Mouse (Mus musculus): ENCODE data around the gene Ndufc1.
"Not testable (repeated sequence)": the region's sequence is repeated elsewhere in the genome, so short reads cannot be mapped to it uniquely, and the experiment has no call there.

Ndufc1 gene

GRCm38 (mm10) chr3:51396219-51397068 is 12.3 kb downstream of the Ndufc1 start, which contains the start of gene Mgarp:
Mgarp (minus strand) TSS chr3:51396738.
- no peak for DNase-seq (ENCODE audit: extremely low spot score, low read depth, low spot score)

GRCm38 (mm10) chr3:51395461-51396145 is 13.2 kb downstream of the Ndufc1 start:
- no peak for DNase-seq (ENCODE audit: extremely low spot score, low read depth, low spot score)

GRCm38 (mm10) chr3:51394881-51395280 is 13.9 kb downstream of the Ndufc1 start:
- DNase-seq (ENCODE audit: extremely low spot score, low read depth, low spot score) = no peak

GRCm38 (mm10) chr3:51393651-51394050 is 15.1 kb downstream of the Ndufc1 start:
- no peak for DNase-seq (ENCODE audit: extremely low spot score, low read depth, low spot score)

- DNase-seq (ENCODE audit: extremely low spot score, low read depth, low spot score) = not testable (repeated sequence)
Observed at GRCm38 (mm10) chr3:51393018-51393417, 15.8 kb downstream of the Ndufc1 start.

- DNase-seq (ENCODE audit: extremely low spot score, low read depth, low spot score) = no peak
Observed at GRCm38 (mm10) chr3:51391591-51391990, 17.2 kb downstream of the Ndufc1 start.

- DNase-seq (ENCODE audit: extremely low spot score, low read depth, low spot score) = no peak
Observed at GRCm38 (mm10) chr3:51391095-51391494, 17.7 kb downstream of the Ndufc1 start.

- no peak for DNase-seq (ENCODE audit: extremely low spot score, low read depth, low spot score)
Observed at GRCm38 (mm10) chr3:51388904-51389303, 19.9 kb downstream of the Ndufc1 start.

- DNase-seq (ENCODE audit: extremely low spot score, low read depth, low spot score) = no peak
Observed at GRCm38 (mm10) chr3:51387868-51388381, 20.9 kb downstream of the Ndufc1 start.

- DNase-seq (ENCODE audit: extremely low spot score, low read depth, low spot score) = no peak
Observed at GRCm38 (mm10) chr3:51387134-51387451, 21.7 kb downstream of the Ndufc1 start.

- DNase-seq (ENCODE audit: extremely low spot score, low read depth, low spot score) = no peak
Observed at GRCm38 (mm10) chr3:51386441-51387133, 22.2 kb downstream of the Ndufc1 start.

- no peak for DNase-seq (ENCODE audit: extremely low spot score, low read depth, low spot score)
Observed at GRCm38 (mm10) chr3:51383409-51383808, 25.4 kb downstream of the Ndufc1 start.

GRCm38 (mm10) chr3:51380660-51381014 is 28.2 kb downstream of the Ndufc1 start:
- no peak for DNase-seq (ENCODE audit: extremely low spot score, low read depth, low spot score)

- DNase-seq (ENCODE audit: extremely low spot score, low read depth, low spot score) = no peak
Observed at GRCm38 (mm10) chr3:51379786-51380659, 28.8 kb downstream of the Ndufc1 start.

GRCm38 (mm10) chr3:51378665-51378946 is 30.2 kb downstream of the Ndufc1 start:
- no peak for DNase-seq (ENCODE audit: extremely low spot score, low read depth, low spot score)

- DNase-seq (ENCODE audit: extremely low spot score, low read depth, low spot score) = no peak
Observed at GRCm38 (mm10) chr3:51377878-51378664, 30.7 kb downstream of the Ndufc1 start.

- DNase-seq (ENCODE audit: extremely low spot score, low read depth, low spot score) = no peak
Observed at GRCm38 (mm10) chr3:51375307-51376265, 33.2 kb downstream of the Ndufc1 start.

- no peak for DNase-seq (ENCODE audit: extremely low spot score, low read depth, low spot score)
Observed at GRCm38 (mm10) chr3:51373544-51373943, 35.2 kb downstream of the Ndufc1 start.

GRCm38 (mm10) chr3:51372883-51373282 is 35.9 kb downstream of the Ndufc1 start:
- no peak for DNase-seq (ENCODE audit: extremely low spot score, low read depth, low spot score)

All from hindlimb bud, embryonic 11.5 days (tissue).